ENCODE assay signal across 8 mouse cellular contexts in the genomic region with DNA sequence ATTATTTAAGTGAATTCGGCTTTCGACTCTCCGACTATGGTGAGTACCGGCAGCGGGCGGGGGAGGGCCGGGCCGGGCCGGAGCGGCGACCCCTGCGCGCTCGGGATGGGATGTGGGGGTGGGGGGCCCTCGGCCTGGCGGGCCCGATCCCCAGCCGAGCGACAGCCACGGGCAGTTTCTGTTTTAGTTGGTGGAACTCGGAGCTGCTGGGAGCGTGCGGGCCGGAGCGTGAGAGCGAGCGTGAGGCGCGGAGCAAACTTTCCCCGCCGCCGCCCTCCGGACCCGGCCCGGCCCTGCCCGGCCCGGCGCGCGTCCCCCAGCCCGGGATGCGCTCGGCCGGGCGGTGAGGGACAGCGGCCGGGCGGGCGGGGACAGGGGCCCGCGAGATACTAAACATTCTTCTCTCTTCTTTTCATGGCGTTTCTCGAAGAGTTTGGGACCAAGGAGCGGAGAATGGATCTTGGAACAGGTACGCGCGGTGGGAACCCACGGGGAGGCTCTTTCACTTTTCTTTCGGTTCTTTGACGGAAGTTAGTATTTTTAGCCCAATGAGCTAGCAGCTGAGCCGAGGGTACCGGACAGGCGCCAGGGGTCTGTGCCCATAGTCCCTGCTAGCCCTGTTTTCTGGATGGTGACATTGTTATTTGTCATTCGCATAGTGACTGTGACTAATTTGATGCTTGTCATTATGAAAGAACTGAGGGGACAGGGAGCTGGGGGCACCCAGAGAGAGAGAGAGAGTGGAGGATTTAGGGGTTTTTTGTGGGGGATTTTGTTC.
DNase-seq lines count a peak whose midpoint lies in the region; ATAC-seq lines count a peak whose summit lies in the region.

No protein-coding gene starts in this region.

- peak overlapping the region; percentile 82 for H3K9ac ChIP-seq in heart, embryonic 14.5 days (ENCODE audit: low read length)
- peak overlapping the region; percentile 60 for H3K9ac ChIP-seq in hindbrain, embryonic 11.5 days (ENCODE audit: low read depth, low read length)

- peak overlapping the region; percentile 77 to 90 for H3K27ac ChIP-seq in heart, embryonic 14.5 days (replicated peaks in 1 of 2; ENCODE audit: control insufficient read depth in 1 of 2, insufficient read depth in 1 of 2, low read depth in 2 of 2, low read length in 2 of 2)
- peak overlapping the region; percentile 49; the same call in 1 of the 2 replicates for H3K27ac ChIP-seq in hindbrain, embryonic 11.5 days (ENCODE audit: low read depth, low read length)

- ATAC-seq in heart, embryonic 14.5 days (ENCODE audit: insufficient number of reproducible peaks, insufficient read depth, low FRiP score, low read depth), result no peak
- ATAC-seq in hindbrain, embryonic 11.5 days (ENCODE audit: low FRiP score), result peak; percentile 18; the same call in 1 of the 2 replicates

- H3K36me3 ChIP-seq in heart, embryonic 14.5 days (ENCODE audit: control insufficient read depth, insufficient read depth, low read length), result peaks cover 10% of the 10 kb centered on the region; the same call in 1 of the 2 replicates
- H3K36me3 ChIP-seq in hindbrain, embryonic 11.5 days (ENCODE audit: control insufficient read depth, insufficient read depth, low read length), result no peaks in the 10 kb centered on the region

- H3K27me3 ChIP-seq in heart, embryonic 14.5 days (ENCODE audit: control insufficient read depth, insufficient read depth, low read length), result no peaks in the 10 kb centered on the region; the same call in 1 of the 2 replicates
- peaks cover 88% of the 10 kb centered on the region for H3K27me3 ChIP-seq in hindbrain, embryonic 11.5 days (ENCODE audit: control insufficient read depth, insufficient read depth, low read length)

- H3K9me3 ChIP-seq in heart, embryonic 14.5 days (ENCODE audit: control insufficient read depth, low read length), result no peaks in the 10 kb centered on the region
- no peaks in the 10 kb centered on the region for H3K9me3 ChIP-seq in hindbrain, embryonic 11.5 days (ENCODE audit: control insufficient read depth, low read length)

- peak overlapping the region; percentile 76 to 85 for H3K4me3 ChIP-seq in heart, embryonic 14.5 days (ENCODE audit: control insufficient read depth in 1 of 2, insufficient read depth in 1 of 2, low read depth in 1 of 2, low read length in 2 of 2)
- peak overlapping the region; percentile 64 for H3K4me3 ChIP-seq in hindbrain, embryonic 11.5 days (ENCODE audit: low read depth, low read length)

- peak overlapping the region; percentile 68 for H3K4me2 ChIP-seq in heart, embryonic 14.5 days (ENCODE audit: low read length)
- peak overlapping the region; percentile 96 for H3K4me2 ChIP-seq in hindbrain, embryonic 11.5 days (replicated peaks; ENCODE audit: low read depth, low read length)

- no peak for DNase-seq in heart, adult 18-20 months
- peak; percentile 16 for DNase-seq in T-cell, adult 2 months (ENCODE audit: low spot score)
- DNase-seq in hindbrain, embryonic 11.5 days (ENCODE audit: low spot score), result no peak
- DNase-seq in lung, postnatal 4 days, result peak; percentile 49 to 53
- peak; percentile 64 for DNase-seq in testis, postnatal 14 days (ENCODE audit: low spot score)
- DNase-seq in embryo, embryonic 9.5 days (ENCODE audit: extremely low spot score), result no peak
- no peak for DNase-seq in ovary, postnatal 10 days (ENCODE audit: low spot score)

- peaks cover 26 to 40% of the 10 kb centered on the region in 2 experiments for H3K4me1 ChIP-seq in heart, embryonic 14.5 days (ENCODE audit: control insufficient read depth in 2 of 2, insufficient read depth in 2 of 2, low read length in 2 of 2)
- H3K4me1 ChIP-seq in hindbrain, embryonic 11.5 days (replicated peaks; ENCODE audit: control insufficient read depth, insufficient read depth, low read length), result peaks cover 4% of the 10 kb centered on the region; the same call in 1 of the 2 replicates

- under 1% methylated on average over 64 of the region's 64 CpGs for WGBS in heart, embryonic 14.5 days
- WGBS in hindbrain, embryonic 11.5 days, result under 1% methylated on average over 54 of the region's 64 CpGs

Comparison
In these comparisons a context has a peak if more than half of its experiments do, and no peak if none do; other contexts are left out.
1. DNase-seq: peak in T-cell, adult 2 months (single experiment), lung, postnatal 4 days (2 of 2) and testis, postnatal 14 days (single experiment); none in heart, adult 18-20 months (0 of 2), hindbrain, embryonic 11.5 days (single experiment), embryo, embryonic 9.5 days (single experiment) and ovary, postnatal 10 days (single experiment).